Mouse (Mus musculus) 3134 (cell line): Measurements from ENCODE around the gene Msantd3.

ENCODE experiments used
- DNase-seq: peaks from one replicate; pipeline ENCODE4 v3.0.0-alpha.2; 2011; ENCODE audit warnings: low spot score; ENCODE audit not compliant: insufficient read length; ENCODE audit errors: extremely low read depth

The Msantd3 gene

DNA sequence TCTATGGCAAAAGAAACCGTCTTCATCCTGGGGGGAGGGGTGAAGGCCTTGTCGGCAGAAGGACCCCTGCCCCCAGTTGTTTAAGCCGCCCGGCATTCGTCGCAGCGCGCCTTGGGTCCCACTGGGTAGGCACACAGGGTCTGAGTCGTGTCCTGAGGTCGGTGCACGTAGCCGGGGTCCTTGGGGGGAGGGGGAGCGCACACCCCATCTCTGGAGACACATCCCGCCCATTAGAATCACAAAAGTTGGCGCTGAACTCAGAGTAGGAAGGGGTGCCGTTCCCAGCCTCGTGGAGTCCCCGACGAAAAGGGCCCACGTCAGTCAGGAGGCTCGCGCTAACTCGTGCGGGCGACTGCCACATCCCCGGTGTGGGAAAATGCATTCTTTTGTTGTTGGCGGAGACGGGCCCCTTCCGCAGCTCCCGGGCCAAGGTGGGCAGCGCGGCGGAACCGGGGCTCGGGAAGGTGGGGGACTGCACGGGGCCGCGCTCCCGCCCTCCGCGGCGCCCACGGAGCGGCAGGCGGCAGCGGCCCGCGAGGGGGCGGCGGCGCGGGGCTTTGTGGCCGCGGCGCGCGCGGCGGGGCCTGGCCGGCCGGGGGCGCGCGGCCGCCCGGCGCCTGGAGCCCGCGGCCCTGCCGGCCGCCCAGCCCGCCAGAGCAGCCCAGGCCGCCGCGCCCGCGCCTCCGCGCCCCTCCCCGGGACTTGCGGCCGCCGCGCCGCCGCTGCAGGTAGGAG is at the start of gene Msantd3:
Msantd3 (plus strand) TSS at position 95 of the 735 bp plus-strand sequence.
- peak; percentile 81 for DNase-seq

DNA sequence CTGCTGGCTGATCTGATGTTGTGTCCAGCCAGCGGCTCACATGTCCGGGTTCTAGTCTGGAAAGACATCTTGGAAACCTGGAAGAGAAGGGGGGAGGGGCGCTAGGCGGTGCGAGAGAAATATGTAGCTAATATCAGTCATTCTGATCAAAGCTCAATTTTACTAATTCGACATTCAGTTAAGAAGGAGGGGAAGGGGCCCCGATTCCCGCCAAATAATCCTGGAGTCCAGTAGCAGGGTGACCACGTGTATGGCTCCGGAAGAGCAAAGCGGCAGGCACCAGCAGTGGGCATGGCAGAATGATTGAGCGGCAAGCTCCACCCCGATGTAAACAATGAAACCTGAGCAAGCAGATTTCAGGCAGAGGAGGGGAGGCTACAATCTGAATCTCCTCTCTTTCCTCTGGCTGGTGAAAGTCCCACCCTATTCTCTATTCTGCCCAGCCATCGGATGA is 48.4 kb upstream of the Msantd3 start:
- DNase-seq, result no peak

DNA sequence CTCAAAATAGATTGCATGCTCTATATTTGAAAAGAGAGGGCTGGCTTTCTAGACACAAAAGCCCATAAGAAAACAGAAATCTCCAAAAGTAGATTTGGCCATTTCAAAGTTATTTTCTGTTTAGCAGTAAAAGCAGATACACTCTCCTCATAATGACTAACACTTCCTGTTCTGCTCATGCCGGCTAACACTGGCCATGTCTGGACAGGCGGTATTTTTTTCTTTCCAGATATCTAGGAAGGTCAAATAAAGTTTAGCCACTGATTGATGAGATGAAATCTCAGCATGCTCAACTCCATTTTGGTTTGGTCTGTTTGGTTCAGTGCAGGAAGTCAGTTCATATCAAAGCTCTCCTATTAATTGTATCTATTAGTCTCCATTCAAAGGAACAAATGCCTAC is 47.2 kb upstream of the Msantd3 start:
- no peak for DNase-seq

DNA sequence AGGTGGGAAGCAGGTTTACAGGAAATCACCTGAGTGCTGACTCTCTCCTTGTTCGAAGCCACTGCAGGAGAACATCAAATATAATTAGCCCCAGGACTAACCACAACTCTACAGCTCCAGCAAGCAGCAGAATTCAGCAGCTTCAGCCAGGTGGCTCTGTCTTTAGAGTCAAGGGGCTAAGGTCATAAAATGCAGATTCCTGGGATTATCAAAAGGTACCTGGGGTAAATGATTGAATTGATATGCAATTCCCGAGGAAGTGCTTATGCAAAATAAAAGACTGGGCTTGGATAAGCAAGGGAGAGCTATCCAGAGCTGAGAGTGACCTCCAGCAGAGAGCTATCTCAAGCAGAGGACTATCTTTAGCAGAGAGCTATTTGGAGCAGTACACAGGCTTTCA is 28.9 kb upstream of the Msantd3 start:
- no peak for DNase-seq

DNA sequence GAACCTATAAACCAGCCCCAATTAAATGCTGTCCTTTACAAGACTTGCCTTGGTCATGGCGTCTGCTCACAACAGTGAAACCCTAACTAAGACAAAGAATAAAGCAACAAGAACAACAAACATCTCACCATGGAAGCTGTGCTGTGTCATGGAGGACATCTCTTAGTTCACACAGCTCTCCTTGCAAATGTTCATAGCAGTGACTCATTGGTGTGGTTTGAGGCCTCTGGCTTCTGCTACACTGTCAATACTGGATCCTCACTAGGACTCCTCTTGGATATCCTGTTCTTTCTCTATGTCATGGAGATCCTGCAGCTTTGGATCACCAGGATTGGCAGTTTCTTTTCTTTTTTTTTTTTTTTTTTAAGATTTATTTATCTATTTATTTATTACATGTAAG is 10.2 kb upstream of the Msantd3 start:
- peak; percentile 35 for DNase-seq

DNA sequence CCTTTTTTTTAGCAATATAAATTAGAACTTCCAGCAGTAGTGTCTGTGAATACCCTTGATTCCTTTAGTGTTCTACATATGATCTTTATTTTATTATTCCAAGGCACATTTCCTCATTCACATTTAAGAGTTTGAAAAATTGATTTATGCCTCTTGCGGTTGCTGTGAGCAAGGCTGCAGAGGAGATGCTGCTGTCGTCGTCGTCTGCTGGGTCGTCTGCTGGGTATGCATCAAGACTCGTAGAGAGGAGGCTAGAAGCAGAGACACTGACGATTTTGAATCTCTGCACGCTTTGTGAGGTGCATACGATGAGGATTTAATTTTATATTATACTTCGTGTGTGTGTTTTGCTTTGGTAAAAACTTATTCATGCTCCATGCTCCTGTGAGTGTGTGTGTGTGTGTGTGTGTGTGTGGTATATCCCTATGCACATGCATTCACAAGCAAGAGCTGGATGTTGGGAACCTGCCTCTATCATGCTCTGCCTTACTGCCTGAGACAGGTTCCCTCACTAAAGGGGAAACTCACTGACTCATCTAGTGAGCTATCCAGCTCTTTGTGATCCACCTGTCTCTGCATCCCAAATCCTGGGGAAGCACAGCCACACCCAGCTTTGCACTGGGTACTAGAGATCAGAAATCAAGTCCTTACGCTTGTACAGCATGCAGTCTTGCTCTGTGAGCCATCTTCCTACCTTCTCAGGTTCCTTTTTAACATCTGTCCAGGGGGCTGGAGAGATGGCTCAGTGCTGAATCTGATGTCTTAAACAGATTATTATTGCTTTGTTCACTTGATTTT is 7.7 kb upstream of the Msantd3 start:
- no peak for DNase-seq

DNA sequence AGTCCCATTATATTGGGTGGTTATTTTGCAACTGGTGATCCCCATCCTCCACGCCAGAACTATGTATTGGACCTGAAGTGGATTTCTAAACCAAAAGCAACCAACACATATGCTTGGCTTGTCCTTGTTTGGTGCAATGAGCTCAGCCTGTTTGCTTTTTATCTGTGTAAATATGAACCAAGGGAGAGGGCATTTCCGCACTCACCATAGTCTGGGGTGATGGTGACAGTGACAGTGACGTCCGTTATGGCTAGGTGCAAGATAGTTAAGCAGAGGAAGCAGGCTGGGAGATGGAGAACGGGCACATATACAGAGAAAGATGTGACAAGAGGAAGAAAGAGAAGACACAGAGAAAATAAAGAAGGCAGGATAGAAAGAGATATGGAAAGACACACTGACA is 3.5 kb upstream of the Msantd3 start:
- no peak for DNase-seq

DNA sequence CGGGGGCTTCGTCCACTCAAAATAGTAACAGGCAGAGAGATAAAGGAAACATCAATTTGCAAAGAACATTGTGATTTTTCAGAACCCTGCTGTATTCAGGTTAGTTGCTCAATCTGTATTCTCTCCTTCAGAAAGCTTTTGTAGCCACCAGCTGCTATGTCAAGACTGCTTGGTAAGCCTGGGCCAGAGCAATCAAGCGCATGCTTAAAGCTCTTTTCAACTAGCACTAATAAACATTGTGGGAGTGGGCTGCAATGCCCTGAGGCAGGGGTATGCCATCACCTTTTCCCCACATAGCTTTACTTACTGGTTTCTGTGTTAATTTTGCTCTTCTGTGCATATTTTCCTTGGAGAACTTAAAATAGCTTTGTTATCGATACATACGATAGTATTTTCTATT is 2.7 kb upstream of the Msantd3 start:
- no peak for DNase-seq

DNA sequence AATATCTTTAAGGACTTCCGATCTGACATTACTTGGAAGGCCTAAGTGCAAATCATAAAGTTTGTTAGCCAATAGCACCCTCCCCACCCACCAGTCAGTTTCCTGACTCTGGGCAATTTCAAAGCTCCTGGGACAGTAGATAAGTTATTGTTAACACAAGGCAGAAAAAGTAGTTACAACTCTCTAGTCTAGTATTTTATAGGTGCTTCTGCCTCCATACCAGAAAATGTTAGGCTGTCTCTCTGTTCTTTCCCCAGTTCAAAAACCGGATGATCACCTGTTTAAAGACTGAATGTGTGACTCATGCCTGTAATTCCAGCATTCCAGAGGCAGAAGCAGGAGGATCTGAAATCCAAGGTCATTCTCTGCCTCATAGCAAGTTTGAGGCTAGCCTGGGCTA is 1.2 kb upstream of the Msantd3 start:
- no peak for DNase-seq

DNA sequence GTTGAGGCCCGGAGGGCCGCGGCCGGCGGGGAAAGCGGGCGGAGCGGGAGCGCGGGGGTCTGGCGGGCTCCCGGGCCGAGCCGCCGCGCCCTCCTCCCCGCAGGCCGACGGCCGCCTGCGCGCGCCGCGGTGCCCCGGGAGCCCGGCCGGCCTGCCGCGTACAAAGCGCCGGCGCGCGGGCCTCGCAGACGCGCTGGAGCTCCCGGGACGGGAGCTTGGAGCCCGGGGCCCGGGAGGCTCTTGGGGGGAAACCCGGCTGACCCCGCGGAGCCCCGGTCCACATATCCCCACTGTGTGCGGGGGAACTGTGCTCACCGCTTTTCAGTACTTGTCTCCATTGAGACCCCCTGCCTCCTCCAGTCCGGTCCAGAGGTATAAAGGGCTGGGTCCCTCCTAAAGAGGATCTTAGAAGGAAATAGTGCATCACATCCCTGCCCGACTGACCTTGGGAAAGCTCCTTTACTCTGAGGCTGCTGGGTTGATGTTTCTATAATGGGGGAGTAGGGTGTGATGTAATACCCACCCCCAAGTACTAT is 909 bp downstream of the Msantd3 start:
- DNase-seq, result peak; percentile 75

DNA sequence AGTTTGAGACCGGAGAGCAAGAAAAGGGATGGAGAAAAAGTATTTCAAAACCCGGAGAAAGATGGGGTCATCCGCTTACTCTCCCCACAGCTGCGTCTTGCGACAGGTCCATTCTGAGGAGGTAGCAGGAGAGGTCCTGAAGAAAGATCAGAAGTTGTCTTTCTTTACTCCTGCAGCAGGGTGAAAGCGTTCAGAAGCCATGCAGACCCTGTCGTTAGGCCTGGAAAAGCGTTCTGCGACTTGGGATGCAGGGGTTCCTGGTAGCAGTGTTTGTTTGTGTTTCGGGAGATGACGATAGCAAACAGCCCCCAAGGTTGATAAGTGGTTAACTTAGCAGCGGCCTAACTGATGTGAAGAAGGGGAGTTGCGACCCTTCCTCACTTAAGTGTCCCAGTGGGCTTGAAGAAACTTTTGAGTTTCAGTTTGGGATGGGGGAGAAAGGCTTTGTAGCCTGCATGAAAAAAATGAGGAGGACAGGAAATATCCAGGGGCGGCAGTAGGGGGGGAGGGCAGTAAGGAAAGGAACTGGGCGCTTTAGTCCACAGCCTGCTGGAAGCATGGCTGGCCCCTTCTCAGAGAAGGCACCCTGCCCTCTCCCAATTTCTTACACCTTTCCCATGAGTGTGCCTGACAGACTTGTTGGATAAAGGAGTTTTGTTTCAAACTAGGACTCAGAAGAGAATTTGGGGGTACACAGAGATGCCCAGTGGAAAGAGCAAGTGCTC is 2.0 kb downstream of the Msantd3 start:
- DNase-seq, result peak; percentile 48

DNA sequence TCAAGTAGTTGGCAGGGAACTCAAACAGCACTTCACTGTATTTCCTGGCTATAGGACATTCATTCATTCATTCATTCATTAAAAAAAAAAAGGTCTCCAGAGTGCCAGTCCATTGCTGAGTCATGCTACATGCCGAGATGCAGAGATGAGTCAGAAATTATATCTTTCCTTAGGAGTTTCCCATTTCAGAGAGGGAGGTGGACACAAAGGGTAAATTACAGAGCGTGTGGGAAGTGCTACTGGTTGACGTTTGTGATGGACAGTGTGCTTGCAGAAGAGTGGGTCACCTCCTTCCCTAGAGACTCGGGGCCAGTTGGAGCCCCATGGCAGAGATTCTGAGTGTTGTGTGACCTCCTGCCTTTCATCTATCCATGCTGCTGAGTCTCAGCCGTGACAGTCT is 2.6 kb downstream of the Msantd3 start:
- peak; percentile 64 for DNase-seq

DNA sequence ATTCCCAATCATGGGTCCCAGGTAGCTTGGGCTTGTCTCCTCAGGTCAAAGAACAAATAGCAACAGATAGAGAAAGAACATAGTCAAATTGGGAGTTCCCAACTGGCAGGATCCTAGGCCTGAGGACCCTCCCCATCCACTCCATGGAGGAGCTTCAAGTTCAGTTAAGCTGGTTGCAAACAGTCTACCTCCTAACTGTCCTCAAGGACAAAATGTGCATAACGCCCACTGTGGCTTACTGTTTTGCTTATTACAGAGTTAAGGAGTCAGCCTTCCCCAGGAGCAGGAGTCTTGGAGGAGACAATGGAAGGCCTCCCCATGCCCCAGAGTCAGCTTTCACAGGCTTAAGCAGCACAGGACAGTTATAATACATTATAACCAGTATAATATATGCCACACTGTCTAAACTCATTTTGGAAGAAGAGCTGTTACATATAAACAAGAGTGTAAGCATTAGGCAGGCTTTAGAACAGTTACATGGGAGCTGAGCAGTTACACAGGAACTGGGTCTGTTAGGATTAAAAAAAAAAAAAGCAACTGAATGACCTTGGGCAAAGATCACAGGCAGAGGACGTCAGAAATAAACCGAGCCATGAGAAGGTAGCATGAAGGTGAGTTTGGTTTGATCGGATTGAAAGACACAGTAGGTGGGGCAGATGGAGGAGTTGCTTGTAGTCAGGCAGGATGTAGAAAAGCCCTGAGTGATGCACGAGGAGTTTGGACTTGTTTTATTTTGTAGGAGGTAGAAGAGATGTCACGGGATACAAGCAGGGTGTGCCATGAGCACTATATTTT is 3.5 kb downstream of the Msantd3 start:
- no peak for DNase-seq

DNA sequence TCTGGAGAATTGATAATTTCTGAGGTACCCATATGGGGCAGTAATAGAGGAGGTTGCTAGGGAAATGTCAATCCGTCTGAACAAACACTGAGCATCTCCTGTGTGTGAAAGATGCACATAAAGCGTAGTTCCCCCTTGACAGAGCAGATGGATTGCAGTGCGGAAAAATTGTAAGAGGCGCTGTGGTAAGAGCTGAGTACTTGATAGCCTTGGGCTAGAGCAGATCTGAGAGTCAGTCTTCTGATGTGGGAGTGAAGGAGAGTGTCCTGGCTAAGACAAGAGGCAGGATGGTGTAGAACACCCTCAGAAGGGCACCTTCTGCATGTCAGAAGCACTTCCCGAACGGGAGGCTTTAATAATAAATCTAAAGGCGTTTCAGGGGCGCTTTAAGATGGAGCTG is 4.4 kb downstream of the Msantd3 start:
- no peak for DNase-seq

DNA sequence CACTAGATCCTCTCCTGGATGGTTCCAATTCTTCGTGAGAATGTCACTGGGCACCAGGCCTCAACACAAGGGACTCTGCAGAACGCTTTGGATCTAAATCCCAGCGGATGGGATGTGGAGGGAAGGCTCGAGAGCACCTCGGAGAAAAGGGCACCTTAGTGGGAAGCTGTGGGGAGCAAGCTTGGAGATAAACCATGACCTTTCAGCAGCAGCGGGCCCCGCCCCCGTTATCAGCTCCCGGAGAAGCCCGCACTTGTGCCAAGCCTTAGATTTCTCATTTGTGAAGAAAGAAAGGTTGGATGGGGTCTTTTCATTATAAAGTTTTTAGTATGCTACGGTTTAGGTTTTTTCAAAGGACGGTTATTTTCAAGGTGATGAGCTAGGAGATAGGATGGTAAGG is 6.2 kb downstream of the Msantd3 start:
- no peak for DNase-seq

DNA sequence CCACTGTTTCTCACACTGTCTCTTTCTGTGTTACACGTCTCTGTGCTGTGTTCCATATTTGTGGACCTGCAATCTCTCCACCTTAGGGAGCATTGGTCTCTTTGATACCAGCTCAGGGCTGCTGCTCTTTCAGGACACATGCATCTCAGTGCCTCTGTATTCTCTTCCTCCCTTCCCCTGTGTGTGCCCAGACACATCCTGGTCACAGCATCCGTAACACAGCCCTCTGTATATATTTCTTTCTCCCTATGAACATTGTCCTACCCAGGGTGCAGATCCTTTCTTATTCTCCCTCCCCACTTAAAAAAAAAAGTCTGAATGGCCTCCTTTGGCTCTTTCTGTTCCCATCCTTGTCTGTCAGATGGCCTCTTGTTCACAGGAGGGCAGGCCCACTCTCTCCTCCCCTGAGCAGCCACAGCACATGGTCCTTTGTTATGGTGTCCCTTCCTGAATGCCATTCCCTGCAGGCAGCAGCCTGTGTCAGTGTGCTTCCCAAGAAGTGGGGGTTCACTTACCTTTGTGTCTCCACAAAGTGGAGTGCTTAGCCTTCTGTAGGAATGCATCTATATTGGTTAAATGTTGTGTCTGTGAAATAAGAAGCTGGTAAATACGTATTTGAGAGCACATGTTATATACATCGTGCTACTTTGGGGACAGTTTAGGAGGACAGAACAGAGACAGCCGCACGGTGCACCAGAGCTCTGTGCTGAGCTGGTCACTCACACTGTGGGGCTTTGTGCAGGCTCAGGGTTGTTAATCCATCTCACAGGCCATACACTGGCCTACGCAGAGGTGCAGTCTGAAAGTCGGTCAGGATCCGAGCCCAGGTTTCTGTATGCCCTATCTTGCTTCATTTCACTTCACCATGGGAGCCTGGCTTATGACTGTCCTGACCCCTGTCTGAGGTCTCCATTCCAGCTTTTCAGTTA is 7.1 kb downstream of the Msantd3 start:
- no peak for DNase-seq

DNA sequence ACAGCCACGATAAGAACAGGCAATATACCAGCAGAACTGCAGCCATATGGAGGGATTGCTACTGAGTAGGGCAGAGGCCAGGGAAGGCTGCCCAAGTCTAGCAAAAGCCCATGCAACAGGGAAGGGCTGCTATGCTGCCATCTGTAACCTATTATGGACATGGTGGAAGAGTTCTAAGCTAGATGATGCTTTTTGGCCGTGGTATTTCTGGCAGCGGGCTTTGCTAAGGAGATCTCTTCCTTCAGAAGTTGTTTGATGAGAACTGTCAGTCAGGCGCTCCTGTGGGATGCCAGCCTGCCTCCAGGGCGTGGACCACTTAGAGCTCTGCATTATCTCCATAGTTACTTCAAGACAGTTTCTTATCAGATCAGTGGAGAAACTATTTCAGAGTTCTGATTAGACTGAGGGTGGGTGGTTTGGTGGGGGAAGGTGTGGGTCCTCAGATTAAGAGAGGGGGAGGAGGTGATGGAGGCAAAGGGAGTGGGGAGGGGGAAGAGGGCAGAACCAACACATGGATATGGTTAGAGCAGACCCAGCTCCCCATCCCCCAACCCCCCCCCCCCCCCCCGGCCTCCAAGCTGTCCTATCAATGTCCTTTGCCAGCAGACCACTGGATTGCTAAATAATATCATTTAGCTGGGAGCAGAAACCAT is 8.8 kb downstream of the Msantd3 start:
- no peak for DNase-seq

DNA sequence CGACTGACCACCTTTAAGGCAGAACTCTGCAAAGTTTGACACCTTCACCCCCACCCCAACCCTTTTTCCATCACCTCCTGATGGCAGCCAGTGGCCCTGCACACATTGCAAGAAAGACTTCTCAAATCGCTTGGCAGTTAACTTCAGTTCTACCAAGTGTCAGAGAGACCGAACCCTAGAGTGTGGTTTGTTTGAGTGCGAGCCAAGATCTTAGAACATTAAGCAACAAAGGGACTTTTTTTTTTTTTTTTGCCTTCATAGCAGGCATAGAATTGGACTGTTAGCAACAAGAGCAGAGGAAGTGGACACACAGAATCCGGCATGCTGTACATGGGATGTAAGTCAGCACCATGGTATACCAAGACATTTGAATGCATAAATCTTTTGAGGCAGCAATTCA is 9.9 kb downstream of the Msantd3 start:
- DNase-seq, result peak; percentile 34
